In genomic region chr1:126316866-126317265, GRCm38 (mm10) we compare ENCODE assay signal across 11 mouse cellular contexts.
A peak's percentile ranks its signal among the peaks of the same experiment; 100 is the strongest.
DNase-seq lines count a peak whose midpoint lies in the region; ATAC-seq and TF ChIP-seq lines count a peak whose summit lies in the region.
"Had no signal": no experiment of that assay in that cellular context is flagged by ENCODE, and none has a peak within 500 bp of the region (broad histone marks: within the 10 kb centered on the region; RNA-seq: fewer than 3 reads in every experiment).

No protein-coding gene starts in this region.

- H3K27me3 ChIP-seq in kidney, embryonic 15.5 days = no peaks in the 10 kb centered on the region
- H3K27me3 ChIP-seq: hindbrain, embryonic 12.5 days; midbrain, embryonic 15.5 days had no signal

- no peaks in the 10 kb centered on the region for H3K4me1 ChIP-seq in kidney, embryonic 15.5 days
- H3K4me1 ChIP-seq: hindbrain, embryonic 12.5 days; midbrain, embryonic 15.5 days had no signal

- no peak overlapping the region for H3K4me2 ChIP-seq in kidney, embryonic 15.5 days
- H3K4me2 ChIP-seq: hindbrain, embryonic 12.5 days; midbrain, embryonic 15.5 days had no signal

- no peak overlapping the region for H3K4me3 ChIP-seq in kidney, embryonic 15.5 days (replicated peaks)
- no peak overlapping the region for H3K4me3 ChIP-seq in layer of hippocampus, adult 2 months
- H3K4me3 ChIP-seq: hindbrain, embryonic 12.5 days; midbrain, embryonic 15.5 days had no signal

- no peak overlapping the region for H3K9ac ChIP-seq in kidney, embryonic 15.5 days
- H3K9ac ChIP-seq: hindbrain, embryonic 12.5 days; midbrain, embryonic 15.5 days had no signal

- H3K27ac ChIP-seq in kidney, embryonic 15.5 days = no peak overlapping the region
- no peak overlapping the region for H3K27ac ChIP-seq in layer of hippocampus, adult 2 months
- H3K27ac ChIP-seq: hindbrain, embryonic 12.5 days; midbrain, embryonic 15.5 days had no signal

- no peak for TF ChIP-seq CTCF in layer of hippocampus, adult 2 months (conservative IDR thresholded peaks at IDR 0.05)

- no peak for DNase-seq in kidney, adult 18-20 months
- DNase-seq in ES-CJ7 (ENCODE audit: low read depth, low spot score) = peak; percentile 11
- DNase-seq in R1 (ENCODE audit: low read depth, low spot score) = peak; percentile 22
- DNase-seq in liver = peak; percentile 40
- no peak for DNase-seq in left cerebral cortex, adult 18-20 months (ENCODE audit: low spot score in 2 of 2)
- DNase-seq in frontal cortex, postnatal 36 days (ENCODE audit: low spot score in 2 of 2) = no peak
- DNase-seq in layer of hippocampus, adult 2 months (ENCODE audit: low spot score in 2 of 2) = no peak
- DNase-seq: cerebellum, adult 2 months had no signal

- H3K9me3 ChIP-seq in kidney, embryonic 15.5 days (replicated peaks) = no peaks in the 10 kb centered on the region
- H3K9me3 ChIP-seq: hindbrain, embryonic 12.5 days; midbrain, embryonic 15.5 days had no signal

- WGBS in kidney, embryonic 15.5 days = 50% methylated on average over 2 of the region's 2 CpGs

- H3K36me3 ChIP-seq in kidney, embryonic 15.5 days = no peaks in the 10 kb centered on the region
- H3K36me3 ChIP-seq: hindbrain, embryonic 12.5 days; midbrain, embryonic 15.5 days had no signal

- ATAC-seq in kidney, embryonic 15.5 days (replicated peaks; ENCODE audit: low FRiP score) = 0 out of 2 replicates have a peak, but pooled peaks have one; percentile 40
- ATAC-seq: midbrain, embryonic 15.5 days had no signal

Comparison
In these comparisons a context has a peak if more than half of its experiments do, and no peak if none do; other contexts are left out.
1. DNase-seq: peak in ES-CJ7 (single experiment), R1 (single experiment) and liver (single experiment); none in kidney, adult 18-20 months (single experiment), left cerebral cortex, adult 18-20 months (0 of 2), frontal cortex, postnatal 36 days (0 of 2) and layer of hippocampus, adult 2 months (0 of 2).